Mouse (Mus musculus) small intestine, adult 2 months (tissue): ENCODE measurements around the gene Loxl3.

Experiments
- CTCF ChIP-seq: fragments of 200-500 bp; IDR thresholded peaks from 2 replicates; pipeline ENCODE4 v1.5.1; 2012; ENCODE audit warnings: low read depth, mild to moderate bottlenecking, control low read depth, inconsistent platforms, low read length, moderate library complexity, mixed read lengths; ENCODE audit not compliant: insufficient replicate concordance, insufficient read length; ENCODE audit errors: extremely low read depth
- POLR2A ChIP-seq: fragments of 200-500 bp; IDR thresholded peaks from 2 replicates; pipeline ENCODE4 v1.6.1; 2012; ENCODE audit warnings: low read depth, mild to moderate bottlenecking, control low read depth, inconsistent platforms, low read length, moderate library complexity

GRCm38 (mm10) chr6:83013444-83013843 is 20.5 kb upstream of the Loxl3 start:
- TF ChIP-seq CTCF: no peak
- TF ChIP-seq POLR2A: no peak
